ENCODE assay signal across 8 mouse cellular contexts in the genomic region with DNA sequence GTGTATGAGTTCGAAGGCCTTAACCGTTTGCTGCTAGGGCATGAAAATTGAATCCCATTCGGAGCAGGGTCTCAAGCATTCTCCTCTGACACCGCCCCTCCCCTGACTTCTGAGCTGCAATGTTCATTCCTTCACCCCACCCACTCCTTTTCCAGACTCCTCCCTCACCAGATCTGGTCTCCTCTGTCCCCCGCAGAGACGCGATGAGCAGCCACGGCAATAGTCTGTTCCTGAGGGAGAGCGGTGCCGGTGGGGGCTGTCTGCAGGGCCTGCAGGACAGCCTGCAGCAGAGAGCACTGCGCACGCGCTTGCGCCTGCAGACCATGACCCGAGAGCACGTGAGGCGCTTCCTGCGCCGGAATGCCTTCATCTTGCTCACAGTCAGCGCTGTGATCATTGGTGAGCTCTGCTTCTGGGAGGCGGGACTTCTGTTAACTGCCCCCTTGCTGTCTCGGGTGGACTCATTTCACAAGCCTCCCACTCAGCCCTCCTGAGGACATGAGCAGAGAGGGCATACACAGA. TPM values are rescaled to one million over a fixed set of nuclear protein-coding genes. Genes with fewer than 3 reads are reported as not detected.
DNase-seq lines count a peak whose midpoint lies in the region; ATAC-seq lines count a peak whose summit lies in the region.

No protein-coding gene starts in this region.

- no peaks in the 10 kb centered on the region for H3K9me3 ChIP-seq in forebrain, embryonic 11.5 days (ENCODE audit: control insufficient read depth, low read length)
- no peaks in the 10 kb centered on the region for H3K9me3 ChIP-seq in heart, embryonic 12.5 days (replicated peaks)
- H3K9me3 ChIP-seq in kidney, embryonic 14.5 days (ENCODE audit: control insufficient read depth, low read length): no peaks in the 10 kb centered on the region
- H3K9me3 ChIP-seq in limb, embryonic 11.5 days (ENCODE audit: control insufficient read depth, low read length): no peaks in the 10 kb centered on the region
- no peaks in the 10 kb centered on the region for H3K9me3 ChIP-seq in midbrain, embryonic 14.5 days (ENCODE audit: control insufficient read depth, low read length)
- no peaks in the 10 kb centered on the region for H3K9me3 ChIP-seq in stomach, embryonic 16.5 days (replicated peaks; ENCODE audit: control insufficient read depth, low read length)

- H3K9ac ChIP-seq in forebrain, embryonic 11.5 days (ENCODE audit: low read length): peak overlapping the region; percentile 71
- peak overlapping the region; percentile 53 for H3K9ac ChIP-seq in heart, embryonic 12.5 days
- peak overlapping the region; percentile 60; the same call in 1 of the 2 replicates for H3K9ac ChIP-seq in kidney, embryonic 14.5 days (ENCODE audit: low read depth, low read length)
- peak overlapping the region; percentile 66 for H3K9ac ChIP-seq in limb, embryonic 11.5 days (ENCODE audit: low read length)
- H3K9ac ChIP-seq in midbrain, embryonic 14.5 days (replicated peaks; ENCODE audit: low read length): peak overlapping the region; percentile 64
- peak overlapping the region; percentile 77 for H3K9ac ChIP-seq in stomach, embryonic 16.5 days (ENCODE audit: low read length)

- peak; percentile 96 for DNase-seq in cerebellum, adult 11-12 months
- DNase-seq in forebrain, embryonic 11.5 days (ENCODE audit: low spot score): peak; percentile 80
- DNase-seq in limb, embryonic 11.5 days (ENCODE audit: low spot score): peak; percentile 80
- peak; percentile 91 for DNase-seq in midbrain, embryonic 14.5 days

- H3K36me3 ChIP-seq in forebrain, embryonic 11.5 days (ENCODE audit: control insufficient read depth, insufficient read depth, low read length): no peaks in the 10 kb centered on the region
- H3K36me3 ChIP-seq in heart, embryonic 12.5 days: no peaks in the 10 kb centered on the region
- H3K36me3 ChIP-seq in kidney, embryonic 14.5 days (ENCODE audit: control insufficient read depth, insufficient read depth, low read length): no peaks in the 10 kb centered on the region
- no peaks in the 10 kb centered on the region for H3K36me3 ChIP-seq in limb, embryonic 11.5 days (ENCODE audit: control insufficient read depth, insufficient read depth, low read length)
- no peaks in the 10 kb centered on the region for H3K36me3 ChIP-seq in midbrain, embryonic 14.5 days (ENCODE audit: control insufficient read depth, insufficient read depth, low read length)
- H3K36me3 ChIP-seq in stomach, embryonic 16.5 days (ENCODE audit: control insufficient read depth, insufficient read depth, low read length): no peaks in the 10 kb centered on the region

- ATAC-seq in forebrain, embryonic 11.5 days (replicated peaks; ENCODE audit: low FRiP score): peak; percentile 94
- peak; percentile 85 for ATAC-seq in heart, embryonic 12.5 days (ENCODE audit: insufficient number of reproducible peaks, low FRiP score)
- peak; percentile 98 for ATAC-seq in kidney, embryonic 14.5 days (ENCODE audit: low FRiP score, low TSS enrichment)
- peak; percentile 95 for ATAC-seq in limb, embryonic 11.5 days (ENCODE audit: insufficient number of reproducible peaks, low FRiP score, low TSS enrichment, low read depth)
- ATAC-seq in midbrain, embryonic 14.5 days (ENCODE audit: low FRiP score, low TSS enrichment): peak; percentile 92
- ATAC-seq in stomach, embryonic 16.5 days (ENCODE audit: insufficient read depth, low FRiP score): peak; percentile 94
- no peak for ATAC-seq in erythroblast, adult 5-6 weeks (replicated peaks; ENCODE audit: low FRiP score, poor library complexity, severe bottlenecking)

- H3K27ac ChIP-seq in forebrain, embryonic 11.5 days (ENCODE audit: low read depth, low read length): no peak overlapping the region
- H3K27ac ChIP-seq in heart, embryonic 12.5 days (ENCODE audit: poor library complexity, severe bottlenecking): no peak overlapping the region
- no peak overlapping the region for H3K27ac ChIP-seq in kidney, embryonic 14.5 days (ENCODE audit: low read depth, low read length)
- no peak overlapping the region for H3K27ac ChIP-seq in limb, embryonic 11.5 days (replicated peaks; ENCODE audit: low read depth, low read length)
- peak overlapping the region; percentile 80 for H3K27ac ChIP-seq in midbrain, embryonic 14.5 days (replicated peaks; ENCODE audit: low read depth, low read length)
- peak overlapping the region; percentile 52 for H3K27ac ChIP-seq in stomach, embryonic 16.5 days (ENCODE audit: low read length)

- peak overlapping the region; percentile 55 for H3K4me2 ChIP-seq in forebrain, embryonic 11.5 days (ENCODE audit: low read depth, low read length, severe bottlenecking)
- peak overlapping the region; percentile 73 for H3K4me2 ChIP-seq in heart, embryonic 12.5 days
- peak overlapping the region; percentile 73 for H3K4me2 ChIP-seq in kidney, embryonic 14.5 days (replicated peaks; ENCODE audit: low read depth, low read length)
- H3K4me2 ChIP-seq in limb, embryonic 11.5 days (ENCODE audit: low read depth, severe bottlenecking): peak overlapping the region; percentile 66
- peak overlapping the region; percentile 61 for H3K4me2 ChIP-seq in midbrain, embryonic 14.5 days (ENCODE audit: low read length)
- H3K4me2 ChIP-seq in stomach, embryonic 16.5 days (ENCODE audit: low read depth, low read length): peak overlapping the region; percentile 71

- 6% methylated on average over 22 of the region's 22 CpGs for WGBS in forebrain, embryonic 11.5 days
- WGBS in heart, embryonic 12.5 days: 7% methylated on average over 22 of the region's 22 CpGs
- 3% methylated on average over 22 of the region's 22 CpGs for WGBS in kidney, embryonic 14.5 days
- WGBS in limb, embryonic 11.5 days: 8% methylated on average over 22 of the region's 22 CpGs
- WGBS in midbrain, embryonic 14.5 days: 4% methylated on average over 22 of the region's 22 CpGs
- 6% methylated on average over 22 of the region's 22 CpGs for WGBS in stomach, embryonic 16.5 days

- peak overlapping the region; percentile 35 for H3K4me3 ChIP-seq in forebrain, embryonic 11.5 days (ENCODE audit: low read depth, low read length)
- H3K4me3 ChIP-seq in heart, embryonic 12.5 days: peak overlapping the region; percentile 49
- peak overlapping the region; percentile 42 for H3K4me3 ChIP-seq in kidney, embryonic 14.5 days (ENCODE audit: low read length)
- peak overlapping the region; percentile 37 for H3K4me3 ChIP-seq in limb, embryonic 11.5 days (ENCODE audit: low read depth, low read length)
- peak overlapping the region; percentile 46 for H3K4me3 ChIP-seq in midbrain, embryonic 14.5 days (replicated peaks; ENCODE audit: low read depth, low read length)
- peak overlapping the region; percentile 55 for H3K4me3 ChIP-seq in stomach, embryonic 16.5 days (replicated peaks; ENCODE audit: low read length)

- no peaks in the 10 kb centered on the region; the same call in 1 of the 2 replicates for H3K4me1 ChIP-seq in forebrain, embryonic 11.5 days (replicated peaks; ENCODE audit: control insufficient read depth, insufficient read depth, low read length)
- H3K4me1 ChIP-seq in heart, embryonic 12.5 days (replicated peaks): no peaks in the 10 kb centered on the region
- no peaks in the 10 kb centered on the region for H3K4me1 ChIP-seq in kidney, embryonic 14.5 days (ENCODE audit: control insufficient read depth, insufficient read depth, low read length)
- no peaks in the 10 kb centered on the region for H3K4me1 ChIP-seq in limb, embryonic 11.5 days (ENCODE audit: control insufficient read depth, insufficient read depth, low read length)
- peaks cover 7% of the 10 kb centered on the region; the same call in 1 of the 2 replicates for H3K4me1 ChIP-seq in midbrain, embryonic 14.5 days (ENCODE audit: control insufficient read depth, insufficient read depth, low read length)
- H3K4me1 ChIP-seq in stomach, embryonic 16.5 days (ENCODE audit: control insufficient read depth, insufficient read depth, low read length): 0 out of 2 replicates have a peak, but pooled peaks cover 8% of the 10 kb centered on the region

- no peaks in the 10 kb centered on the region for H3K27me3 ChIP-seq in forebrain, embryonic 11.5 days (ENCODE audit: control insufficient read depth, insufficient read depth, low read length)
- no peaks in the 10 kb centered on the region for H3K27me3 ChIP-seq in heart, embryonic 12.5 days (replicated peaks)
- H3K27me3 ChIP-seq in kidney, embryonic 14.5 days (ENCODE audit: control insufficient read depth, insufficient read depth, low read length): no peaks in the 10 kb centered on the region
- no peaks in the 10 kb centered on the region for H3K27me3 ChIP-seq in limb, embryonic 11.5 days (ENCODE audit: control insufficient read depth, insufficient read depth, low read length)
- no peaks in the 10 kb centered on the region for H3K27me3 ChIP-seq in midbrain, embryonic 14.5 days (ENCODE audit: control insufficient read depth, insufficient read depth, low read length)
- no peaks in the 10 kb centered on the region for H3K27me3 ChIP-seq in stomach, embryonic 16.5 days (ENCODE audit: control insufficient read depth, insufficient read depth, low read length)

RNA-seq across cellular contexts. Expression of a gene that starts 7.3 kb away (rescaled TPM):
- polyA plus RNA-seq in forebrain, embryonic 11.5 days (2014; fragmentation: Nextera tagmentation; extraction: Ambion mirVana): 1.4 and 1.5 TPM in 2 replicates
- 0.66 and 0.72 TPM in 2 replicates for polyA plus RNA-seq in heart, embryonic 12.5 days (2016; fragmentation: Nextera tagmentation; extraction: Ambion mirVana)
- polyA plus RNA-seq in kidney, embryonic 14.5 days (2014; fragmentation: Nextera tagmentation; extraction: Ambion mirVana): 0.27 and 0.84 TPM in 2 replicates
- polyA plus RNA-seq in limb, embryonic 11.5 days (2014; fragmentation: Nextera tagmentation; extraction: Ambion mirVana): 0.33 and 1.1 TPM in 2 replicates
- polyA plus RNA-seq in midbrain, embryonic 14.5 days (2014; fragmentation: Nextera tagmentation; extraction: Ambion mirVana): 6.6 and 10.3 TPM in 2 replicates
- polyA plus RNA-seq in stomach, embryonic 16.5 days (2015; fragmentation: Nextera tagmentation; extraction: Ambion mirVana): 0.65 and 0.67 TPM in 2 replicates
- total RNA-seq in erythroblast, adult 5-6 weeks (2015; ENCODE audit: low replicate concordance): not detected in 2 replicates
- not detected in 2 replicates for total RNA-seq in erythroblast, adult 5-6 weeks (2017; ENCODE audit: low replicate concordance)

RNA-seq across cellular contexts. Expression of a gene that starts 34.8 kb away (rescaled TPM):
- 0.15 and 0.20 TPM in 2 replicates for polyA plus RNA-seq in forebrain, embryonic 11.5 days (2014; fragmentation: Nextera tagmentation; extraction: Ambion mirVana)
- polyA plus RNA-seq in heart, embryonic 12.5 days (2016; fragmentation: Nextera tagmentation; extraction: Ambion mirVana): not detected in 2 replicates
- polyA plus RNA-seq in kidney, embryonic 14.5 days (2014; fragmentation: Nextera tagmentation; extraction: Ambion mirVana): not detected in 2 replicates
- not detected in 2 replicates for polyA plus RNA-seq in limb, embryonic 11.5 days (2014; fragmentation: Nextera tagmentation; extraction: Ambion mirVana)
- 0.34 and 0.43 TPM in 2 replicates for polyA plus RNA-seq in midbrain, embryonic 14.5 days (2014; fragmentation: Nextera tagmentation; extraction: Ambion mirVana)
- not detected in 2 replicates for polyA plus RNA-seq in stomach, embryonic 16.5 days (2015; fragmentation: Nextera tagmentation; extraction: Ambion mirVana)
- not detected in 2 replicates for total RNA-seq in erythroblast, adult 5-6 weeks (2015; ENCODE audit: low replicate concordance)
- total RNA-seq in erythroblast, adult 5-6 weeks (2017; ENCODE audit: low replicate concordance): not detected in 2 replicates

Comparison
In these comparisons a context has a peak if more than half of its experiments do, and no peak if none do; other contexts are left out.
1. H3K27ac ChIP-seq: peak in midbrain, embryonic 14.5 days (single experiment) and stomach, embryonic 16.5 days (single experiment); none in forebrain, embryonic 11.5 days (single experiment), heart, embryonic 12.5 days (single experiment), kidney, embryonic 14.5 days (single experiment) and limb, embryonic 11.5 days (single experiment).
2. Peak in every context shown above with its lines, with median percentiles within 50 percentile points of each other: DNase-seq, H3K4me2 ChIP-seq, H3K4me3 ChIP-seq and H3K9ac ChIP-seq.